Mouse (Mus musculus) hindbrain, embryonic 15.5 days (tissue): ENCODE measurements at regions not wholly inside any gene's neighbourhood (a gene's known extent, or its start where the extent isn't known, plus 50 kb on each side); places are given as distances from the start of the nearest gene placed in this dataset.

ENCODE experiments used
- ATAC-seq: fragments of 200-750 bp; cut with Nextera tagmentation; 2 replicates; pipeline ENCODE4 v1.8.0; 2017; ENCODE audit warnings: low read depth, moderate number of reproducible peaks, moderate TSS enrichment; ENCODE audit not compliant: low FRiP score
- H3K27ac ChIP-seq: fragments of 300-500 bp; sonication (generic); replicated peaks from 2 replicates; pipeline ENCODE4 v1.5.1; 2015; ENCODE audit warnings: mild to moderate bottlenecking, inconsistent platforms
- H3K27me3 ChIP-seq: fragments of 300-500 bp; sonication (generic); 2 replicates; pipeline ENCODE4 v1.6.1; 2015; ENCODE audit warnings: control low read depth, inconsistent platforms
- H3K36me3 ChIP-seq: fragments of 300-500 bp; sonication (generic); 2 replicates; pipeline ENCODE4 v1.6.1; 2015; ENCODE audit warnings: control low read depth, inconsistent platforms
- H3K4me1 ChIP-seq: fragments of 300-500 bp; sonication (generic); replicated peaks from 2 replicates; pipeline ENCODE4 v1.6.1; 2015; ENCODE audit warnings: control low read depth, inconsistent platforms
- H3K4me2 ChIP-seq: fragments of 300-500 bp; sonication (generic); 2 replicates; pipeline ENCODE4 v1.6.1; 2015; ENCODE audit warnings: moderate library complexity, mild to moderate bottlenecking, inconsistent platforms
- H3K4me3 ChIP-seq: fragments of 300-500 bp; sonication (generic); 2 replicates; pipeline ENCODE4 v1.5.1; 2015; ENCODE audit warnings: mild to moderate bottlenecking, inconsistent platforms
- H3K9ac ChIP-seq: fragments of 300-500 bp; sonication (generic); 2 replicates; pipeline ENCODE4 v1.6.1; 2015; ENCODE audit warnings: inconsistent platforms
- H3K9me3 ChIP-seq: fragments of 300-500 bp; sonication (generic); 2 replicates; pipeline ENCODE4 v1.6.1; 2016; ENCODE audit warnings: control low read depth, inconsistent platforms
- WGBS: fragments of 180-500 bp; shearing (Covaris S2); methylation state at CpG from one replicate; pipeline ENCODE4 v1.1.7; 2015; 5-methylcytosine and 5-hydroxymethylcytosine counted together

DNA sequence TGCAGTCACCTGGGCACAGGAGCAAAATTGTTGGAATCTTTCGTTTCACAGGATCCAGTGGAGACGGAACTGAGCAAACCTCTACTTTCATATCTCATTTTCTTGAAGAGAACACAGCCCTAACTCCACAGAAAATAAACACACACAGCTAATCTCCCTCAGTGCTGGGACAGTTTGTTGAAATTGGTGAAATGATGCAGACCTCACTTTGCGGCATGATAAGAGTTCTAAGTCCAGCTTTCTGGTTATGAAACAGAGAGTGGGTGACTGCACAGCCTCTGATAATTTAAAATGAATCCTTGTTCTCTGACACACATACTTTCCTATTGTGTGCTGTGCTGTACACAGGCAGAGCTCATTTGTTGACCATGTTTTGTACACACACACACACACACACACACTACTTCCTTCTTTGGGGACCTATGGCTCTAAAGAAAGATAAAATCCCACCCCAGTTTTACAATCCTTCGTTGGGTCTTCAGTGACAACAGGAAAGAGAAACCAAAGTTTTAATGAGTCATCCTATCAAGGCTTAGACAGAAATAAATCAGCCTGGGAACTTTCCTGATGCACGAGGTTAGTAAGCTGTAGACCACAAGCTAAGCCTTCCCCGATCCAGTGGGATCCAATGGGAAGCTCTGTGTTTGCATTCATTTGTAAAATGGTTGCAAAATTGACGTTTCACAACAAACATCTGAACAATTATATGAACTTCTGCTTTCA is 125.3 kb upstream of the Tbx20 start:
- Histone ChIP-seq H3K27ac (no peak overlapping the region), H3K4me1 (no peaks in the 10 kb centered on the region), H3K4me3 (no peak overlapping the region), H3K9ac (no peak overlapping the region), H3K9me3 (no peaks in the 10 kb centered on the region), H3K4me2 (no peak overlapping the region), H3K36me3 (no peaks in the 10 kb centered on the region), H3K27me3 (no peaks in the 10 kb centered on the region)
- WGBS: 82% methylated on average over 7 of the region's 7 CpGs
- no peak for ATAC-seq

- no peak overlapping the region for H3K4me2 ChIP-seq
- H3K9ac ChIP-seq: no peak overlapping the region
- H3K27ac ChIP-seq: no peak overlapping the region
- no peak overlapping the region for H3K4me3 ChIP-seq
- H3K4me1 ChIP-seq: 0 out of 2 replicates have a peak, but pooled peaks cover 2% of the 10 kb centered on the region
- H3K27me3 ChIP-seq: no peaks in the 10 kb centered on the region
- H3K36me3 ChIP-seq: no peaks in the 10 kb centered on the region
- no peak for ATAC-seq
- no peaks in the 10 kb centered on the region for H3K9me3 ChIP-seq
- WGBS: 67% methylated on average over 5 of the region's 5 CpGs
These were observed 129.6 kb upstream of the Tbx20 start for GRCm38 (mm10) chr9:24903706-24904105.

DNA sequence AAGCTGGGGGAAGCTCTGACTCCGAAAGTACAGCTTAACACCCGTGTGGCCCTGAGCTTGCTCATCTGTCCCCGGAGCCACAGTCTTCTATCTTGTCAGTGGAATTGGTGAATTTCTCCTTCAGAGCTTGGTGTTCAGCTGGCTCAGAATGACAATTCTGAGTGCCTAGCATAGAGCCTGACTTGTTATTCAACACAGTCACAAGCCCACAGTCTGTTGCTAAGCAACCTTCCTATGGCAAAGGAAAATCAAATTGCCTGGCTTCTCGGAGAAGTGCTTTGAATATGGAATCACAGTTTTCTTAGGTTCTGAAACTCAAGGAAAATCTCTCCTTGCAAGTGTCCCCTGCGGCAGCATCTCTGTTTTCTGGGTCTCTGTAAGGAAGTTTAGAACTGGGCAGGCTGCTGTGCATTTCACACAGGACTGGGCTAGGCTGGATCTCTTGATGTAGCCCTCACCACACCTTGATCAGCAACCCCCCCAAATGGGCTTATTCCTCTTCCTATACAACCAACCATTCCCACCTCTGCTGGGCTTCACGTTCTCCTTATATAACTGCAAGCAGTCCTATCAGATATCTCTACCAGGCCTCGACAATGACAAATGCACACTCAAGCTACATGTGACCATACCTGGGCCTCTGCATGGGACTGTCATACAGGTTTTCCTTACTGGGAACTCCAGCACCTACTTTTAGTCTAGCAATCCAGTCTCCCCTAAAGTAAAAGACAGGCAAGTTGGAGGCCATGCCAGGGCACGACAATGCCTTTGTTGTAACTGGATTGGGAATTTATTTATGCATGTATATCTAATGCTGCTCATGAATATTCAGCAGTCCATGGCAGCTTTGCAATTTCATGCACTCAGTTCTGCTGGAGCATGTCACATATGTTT is 135.2 kb upstream of the Tbx20 start:
- Histone ChIP-seq H3K4me2 (no peak overlapping the region), H3K36me3 (no peaks in the 10 kb centered on the region), H3K4me3 (no peak overlapping the region), H3K4me1 (peaks cover 13% of the 10 kb centered on the region), H3K27ac (no peak overlapping the region; the same call in 1 of the 2 replicates), H3K9me3 (no peaks in the 10 kb centered on the region), H3K9ac (no peak overlapping the region), H3K27me3 (no peaks in the 10 kb centered on the region)
- ATAC-seq: peak; percentile 82
- 29% methylated on average over 8 of the region's 8 CpGs for WGBS

- no peak overlapping the region for H3K4me2 ChIP-seq
- 68% methylated on average over 5 of the region's 5 CpGs for whole genome bisulfite sequencing
These were observed 136.6 kb upstream of the Tbx20 start for GRCm38 (mm10) chr9:24910738-24911137.

GRCm38 (mm10) chr9:24920031-24920445 is 145.9 kb upstream of the Tbx20 start:
- Histone ChIP-seq H3K36me3 (no peaks in the 10 kb centered on the region), H3K9ac (no peak overlapping the region), H3K4me2 (no peak overlapping the region), H3K9me3 (no peaks in the 10 kb centered on the region), H3K27me3 (no peaks in the 10 kb centered on the region), H3K4me3 (no peak overlapping the region), H3K27ac (no peak overlapping the region), H3K4me1 (no peaks in the 10 kb centered on the region)
- no peak for ATAC-seq
- WGBS: 87% methylated on average over 9 of the region's 9 CpGs

More at GRCm38 (mm10) chr9:24910738-24911137, 136.6 kb upstream of the Tbx20 start:
- H3K36me3 ChIP-seq: no peaks in the 10 kb centered on the region
- no peak overlapping the region for H3K4me3 ChIP-seq
- H3K27me3 ChIP-seq: no peaks in the 10 kb centered on the region
- no peak overlapping the region for H3K9ac ChIP-seq
- no peaks in the 10 kb centered on the region for H3K9me3 ChIP-seq
- peak; percentile 57; the same call in 1 of the 2 replicates for ATAC-seq
- H3K4me1 ChIP-seq: peaks cover 13% of the 10 kb centered on the region
- H3K27ac ChIP-seq: no peak overlapping the region

GRCm38 (mm10) chr9:24922051-24922860 is 148.2 kb upstream of the Tbx20 start:
- Histone ChIP-seq H3K27me3 (no peaks in the 10 kb centered on the region), H3K9ac (no peak overlapping the region), H3K9me3 (no peaks in the 10 kb centered on the region), H3K36me3 (no peaks in the 10 kb centered on the region), H3K4me2 (no peak overlapping the region), H3K27ac (no peak overlapping the region), H3K4me1 (no peaks in the 10 kb centered on the region), H3K4me3 (no peak overlapping the region)
- no peak for ATAC-seq
- WGBS: 62% methylated on average over 4 of the region's 4 CpGs

DNA sequence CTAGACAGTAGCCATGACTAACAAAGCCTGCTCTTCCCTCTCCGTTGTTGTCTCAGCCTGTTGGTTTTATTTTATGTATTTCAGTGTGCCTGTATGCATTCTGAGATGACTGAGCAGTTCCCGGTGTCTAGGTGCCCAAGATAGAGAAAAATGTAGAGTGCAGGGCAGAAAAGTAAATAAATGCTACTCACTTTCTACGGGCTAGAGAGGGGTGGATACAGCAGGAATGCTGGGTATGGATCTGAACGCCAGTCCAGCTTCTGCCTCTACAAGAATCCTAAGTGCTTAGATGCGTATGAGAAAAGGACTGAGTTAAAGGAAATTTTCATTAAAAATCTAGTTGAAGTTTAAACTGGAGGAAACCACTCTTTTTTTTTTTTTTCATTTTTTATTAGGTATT is 149.4 kb upstream of the Tbx20 start:
- Histone ChIP-seq H3K27me3 (no peaks in the 10 kb centered on the region), H3K9me3 (no peaks in the 10 kb centered on the region), H3K36me3 (no peaks in the 10 kb centered on the region), H3K27ac (no peak overlapping the region), H3K4me2 (no peak overlapping the region), H3K4me1 (no peaks in the 10 kb centered on the region), H3K9ac (no peak overlapping the region), H3K4me3 (no peak overlapping the region)
- ATAC-seq: no peak
- WGBS: 91% methylated on average over 5 of the region's 5 CpGs

DNA sequence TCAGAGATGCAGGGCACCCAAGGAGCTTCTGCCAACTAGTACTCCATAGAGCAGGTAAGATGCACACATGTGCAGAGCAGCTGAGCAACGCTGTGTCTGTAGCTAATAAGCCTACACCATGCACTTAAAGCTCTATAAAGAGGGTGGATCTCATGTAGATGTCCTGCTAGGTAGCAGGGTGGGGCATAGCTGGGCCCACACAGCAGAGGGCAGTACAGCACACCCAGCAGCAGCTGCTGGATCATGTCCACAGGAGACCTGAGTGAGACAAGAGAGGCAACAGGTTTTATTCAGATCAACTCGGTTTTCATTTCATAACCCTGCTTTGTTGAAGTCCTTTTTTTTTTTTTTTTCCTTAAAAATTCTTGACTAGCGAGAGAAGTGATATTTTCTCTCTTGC is 151.5 kb upstream of the Gm10181 start:
- H3K9ac ChIP-seq: no peak overlapping the region
- ATAC-seq: no peak
- H3K36me3 ChIP-seq: no peaks in the 10 kb centered on the region
- no peak overlapping the region for H3K27ac ChIP-seq
- no peaks in the 10 kb centered on the region for H3K4me1 ChIP-seq
- no peak overlapping the region for H3K4me2 ChIP-seq
- H3K4me3 ChIP-seq: no peak overlapping the region
- 71% methylated on average over 3 of the region's 3 CpGs for WGBS
- H3K27me3 ChIP-seq: no peaks in the 10 kb centered on the region
- H3K9me3 ChIP-seq: no peaks in the 10 kb centered on the region

DNA sequence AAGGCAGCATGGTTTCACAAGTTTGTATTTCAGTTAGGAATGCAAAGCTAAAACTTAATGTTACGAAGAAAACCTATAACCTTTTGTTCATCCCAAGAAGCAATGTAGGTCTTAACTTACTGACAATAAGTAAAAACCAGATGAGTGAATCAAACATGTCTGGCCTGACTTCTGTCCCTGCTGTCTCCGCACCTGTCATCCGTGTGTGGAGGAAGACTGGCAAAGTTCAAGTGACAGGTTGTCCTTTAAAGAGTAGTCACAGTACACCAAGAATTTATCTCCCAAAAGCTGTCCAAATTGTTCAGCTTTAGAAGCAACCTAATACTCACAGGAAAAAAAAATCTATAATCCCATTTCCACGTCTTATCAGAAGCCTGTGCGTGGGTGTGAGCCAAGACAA is 146.3 kb upstream of the Gm10181 start:
- H3K4me2 ChIP-seq: no peak overlapping the region
- no peak overlapping the region for H3K9ac ChIP-seq
- no peaks in the 10 kb centered on the region for H3K4me1 ChIP-seq
- H3K27ac ChIP-seq: no peak overlapping the region
- H3K9me3 ChIP-seq: no peaks in the 10 kb centered on the region
- WGBS: 87% methylated on average over 5 of the region's 5 CpGs
- no peak overlapping the region for H3K4me3 ChIP-seq
- no peaks in the 10 kb centered on the region for H3K27me3 ChIP-seq
- no peaks in the 10 kb centered on the region for H3K36me3 ChIP-seq
- ATAC-seq: no peak

GRCm38 (mm10) chr9:24943830-24944229 is 145.4 kb upstream of the Gm10181 start:
- no peaks in the 10 kb centered on the region for H3K36me3 ChIP-seq
- 5% methylated on average over 6 of the region's 6 CpGs for WGBS
- ATAC-seq: peak; percentile 45; the same call in 1 of the 2 replicates

DNA sequence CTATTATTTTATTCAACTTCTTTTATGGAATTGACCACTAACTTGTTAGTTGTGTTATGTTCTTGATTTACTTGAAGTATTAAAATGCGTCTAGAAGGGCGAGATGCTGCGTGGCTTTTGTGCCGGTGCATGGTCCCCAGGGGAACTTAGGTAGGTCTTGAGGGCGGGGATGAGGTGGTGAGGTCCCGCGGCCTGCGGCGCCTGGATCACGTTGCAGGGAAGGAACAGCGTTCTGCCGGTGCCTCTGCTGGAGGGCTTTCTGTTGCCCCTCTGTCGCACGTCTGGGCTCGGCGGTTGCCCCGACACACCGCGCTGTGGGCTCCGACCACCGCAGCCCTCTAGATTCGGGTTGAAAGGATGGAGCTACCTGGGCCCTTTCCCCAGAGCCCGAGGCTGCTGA is 136.7 kb upstream of the Gm10181 start:
- no peaks in the 10 kb centered on the region for H3K4me1 ChIP-seq
- no peak overlapping the region for H3K9ac ChIP-seq
- H3K27ac ChIP-seq: no peak overlapping the region
- no peaks in the 10 kb centered on the region for H3K36me3 ChIP-seq
- no peak overlapping the region for H3K4me2 ChIP-seq
- H3K27me3 ChIP-seq: no peaks in the 10 kb centered on the region
- no peak for ATAC-seq
- 39% methylated on average over 23 of the region's 23 CpGs for WGBS
- H3K4me3 ChIP-seq: no peak overlapping the region
- H3K9me3 ChIP-seq: no peaks in the 10 kb centered on the region

More at GRCm38 (mm10) chr9:24943830-24944229, 145.4 kb upstream of the Gm10181 start:
- Histone ChIP-seq H3K9ac (no peak overlapping the region), H3K4me1 (no peaks in the 10 kb centered on the region), H3K27me3 (no peaks in the 10 kb centered on the region), H3K4me2 (no peak overlapping the region), H3K27ac (no peak overlapping the region), H3K4me3 (no peak overlapping the region), H3K9me3 (no peaks in the 10 kb centered on the region)

DNA sequence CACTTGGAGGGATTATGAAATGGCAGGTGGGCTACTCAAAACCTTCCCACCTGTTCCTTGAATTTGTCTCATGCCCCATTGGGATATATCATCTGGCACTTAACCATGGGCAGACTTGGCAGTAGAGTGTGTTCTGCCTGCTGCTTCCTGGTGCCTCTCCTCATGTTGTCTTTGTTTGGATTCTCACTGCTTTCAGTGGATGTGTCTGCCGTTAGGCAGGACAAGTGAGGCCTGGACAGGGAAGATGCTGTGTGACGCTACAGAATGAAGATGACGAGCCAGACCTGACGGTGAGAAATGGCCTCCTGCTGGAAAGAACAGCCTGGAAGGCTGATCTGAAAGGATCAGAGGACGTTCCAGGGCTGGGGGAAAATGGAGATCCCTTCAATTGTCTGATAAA is 133.6 kb upstream of the Gm10181 start:
- Histone ChIP-seq H3K27me3 (no peaks in the 10 kb centered on the region), H3K27ac (no peak overlapping the region), H3K4me1 (no peaks in the 10 kb centered on the region), H3K9me3 (no peaks in the 10 kb centered on the region), H3K36me3 (no peaks in the 10 kb centered on the region), H3K4me2 (no peak overlapping the region), H3K4me3 (no peak overlapping the region), H3K9ac (no peak overlapping the region)
- 33% methylated on average over 5 of the region's 5 CpGs for WGBS
- ATAC-seq: no peak
